Comparison of ENCODE assay signal across 11 mouse cellular contexts in the genomic region with DNA sequence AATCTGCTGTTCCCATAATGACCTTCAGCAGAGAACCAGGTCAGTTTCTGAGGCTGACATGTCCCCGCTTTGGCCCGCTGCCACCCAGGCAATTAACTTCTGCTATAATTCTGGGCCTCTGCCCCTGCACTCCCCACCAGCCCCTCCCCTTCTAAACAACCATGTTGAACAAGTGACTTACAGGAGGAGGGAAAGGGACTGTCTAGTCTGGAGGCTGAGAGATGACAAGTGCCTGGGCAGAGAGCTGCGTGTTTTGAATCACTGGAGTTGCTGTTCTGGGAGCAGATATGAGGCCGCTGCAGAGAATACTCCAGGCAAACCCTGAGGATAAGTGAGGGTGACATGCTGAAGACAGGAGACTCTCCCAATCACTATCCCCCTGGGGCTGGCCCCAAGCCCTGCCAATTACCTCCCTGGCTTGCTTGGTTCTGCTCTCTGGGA.
DNase-seq lines count a peak whose midpoint lies in the region; ATAC-seq and TF ChIP-seq lines count a peak whose summit lies in the region.
"Had no signal": no experiment of that assay in that cellular context is flagged by ENCODE, and none has a peak within 500 bp of the region (broad histone marks: within the 10 kb centered on the region; RNA-seq: fewer than 3 reads in every experiment).

No protein-coding gene starts in this region.

- ATAC-seq in hindbrain, postnatal 0 days: no peak
- ATAC-seq in hindbrain, embryonic 12.5 days (ENCODE audit: low FRiP score): no peak

- H3K36me3 ChIP-seq in hindbrain, postnatal 0 days (ENCODE audit: insufficient read depth, low read length): no peaks in the 10 kb centered on the region
- no peaks in the 10 kb centered on the region for H3K36me3 ChIP-seq in hindbrain, embryonic 12.5 days
- H3K36me3 ChIP-seq: limb, embryonic 15.5 days had no signal

- 74% methylated on average over 4 of the region's 4 CpGs for WGBS in hindbrain, postnatal 0 days
- 79% methylated on average over 4 of the region's 4 CpGs for WGBS in hindbrain, embryonic 12.5 days

- no peak overlapping the region for H3K4me2 ChIP-seq in hindbrain, postnatal 0 days (ENCODE audit: low read depth, low read length)
- no peak overlapping the region for H3K4me2 ChIP-seq in hindbrain, embryonic 12.5 days (replicated peaks)
- H3K4me2 ChIP-seq: limb, embryonic 15.5 days had no signal

- intact Hi-C loops in heart, postnatal 25 days (cut with DNase I): no loop called here

- no peaks in the 10 kb centered on the region for H3K9me3 ChIP-seq in hindbrain, postnatal 0 days (ENCODE audit: low read length)
- H3K9me3 ChIP-seq in hindbrain, embryonic 12.5 days (replicated peaks): no peaks in the 10 kb centered on the region
- H3K9me3 ChIP-seq: limb, embryonic 15.5 days had no signal

- H3K9ac ChIP-seq in hindbrain, postnatal 0 days (replicated peaks; ENCODE audit: low read length): no peak overlapping the region
- H3K9ac ChIP-seq in hindbrain, embryonic 12.5 days: no peak overlapping the region
- H3K9ac ChIP-seq: limb, embryonic 15.5 days had no signal

- no peaks in the 10 kb centered on the region for H3K27me3 ChIP-seq in hindbrain, postnatal 0 days (ENCODE audit: insufficient read depth, low read length)
- H3K27me3 ChIP-seq in hindbrain, embryonic 12.5 days: no peaks in the 10 kb centered on the region
- H3K27me3 ChIP-seq: limb, embryonic 15.5 days had no signal

- no peak overlapping the region for H3K27ac ChIP-seq in hindbrain, postnatal 0 days
- no peak overlapping the region for H3K27ac ChIP-seq in hindbrain, embryonic 12.5 days
- H3K27ac ChIP-seq: limb, embryonic 15.5 days had no signal

- peak; percentile 20 for DNase-seq in hindbrain, postnatal 0 days (ENCODE audit: low spot score)
- peak; percentile 30 for DNase-seq in NIH3T3 (ENCODE audit: low read depth)
- DNase-seq in cerebellum, postnatal 25 days: peak; percentile 14 to 28
- DNase-seq in heart, postnatal 25 days (ENCODE audit: low spot score): peak; percentile 2
- DNase-seq in gastrocnemius, postnatal 4 days (ENCODE audit: low spot score in 2 of 2): no peak
- no peak for DNase-seq in spleen, postnatal 36 days (ENCODE audit: low spot score in 2 of 2)
- no peak for DNase-seq in adipocyte (ENCODE audit: low spot score)
- DNase-seq: B cell, adult 2 months; thymus, postnatal 4 days had no signal

- TF ChIP-seq CTCF in hindbrain, postnatal 0 days (IDR thresholded peaks at IDR 0.05; ENCODE audit: low read depth): no peak

- no peak overlapping the region for H3K4me3 ChIP-seq in hindbrain, postnatal 0 days (ENCODE audit: low read length)
- no peak overlapping the region for H3K4me3 ChIP-seq in hindbrain, embryonic 12.5 days
- H3K4me3 ChIP-seq: limb, embryonic 15.5 days had no signal

- H3K4me1 ChIP-seq in hindbrain, postnatal 0 days (ENCODE audit: insufficient read depth, low read length): no peaks in the 10 kb centered on the region
- H3K4me1 ChIP-seq in hindbrain, embryonic 12.5 days: no peaks in the 10 kb centered on the region
- H3K4me1 ChIP-seq: limb, embryonic 15.5 days had no signal

Comparison
In these comparisons a context has a peak if more than half of its experiments do, and no peak if none do; other contexts are left out.
1. DNase-seq: peak in hindbrain, postnatal 0 days (single experiment), NIH3T3 (single experiment), cerebellum, postnatal 25 days (2 of 2) and heart, postnatal 25 days (single experiment); none in gastrocnemius, postnatal 4 days (0 of 2), spleen, postnatal 36 days (0 of 2) and adipocyte (single experiment).